Mouse (Mus musculus) small intestine, adult 2 months (tissue): ENCODE results near the gene Lpcat4. TPM values are rescaled to one million over a fixed set of nuclear protein-coding genes. Genes with fewer than 3 reads are reported as not detected.
A peak's percentile ranks its signal among the peaks of the same experiment; 100 is the strongest.

Experiments used
- H3K27ac ChIP-seq: fragments of 200-500 bp; 2 replicates; pipeline ENCODE4 v1.5.1; 2012; ENCODE audit warnings: low read depth, low read length, control low read depth, inconsistent platforms; ENCODE audit not compliant: insufficient read depth
- H3K27me3 ChIP-seq: fragments of 200-500 bp; 2 replicates; pipeline ENCODE4 v1.6.1; 2012; ENCODE audit warnings: mild to moderate bottlenecking, moderate library complexity, low read length, inconsistent platforms; ENCODE audit not compliant: control insufficient read depth, insufficient read depth
- H3K36me3 ChIP-seq: fragments of 200-500 bp; 2 replicates; pipeline ENCODE4 v1.6.1; 2012; ENCODE audit warnings: mild to moderate bottlenecking, low read length, control low read depth, inconsistent platforms; ENCODE audit not compliant: control insufficient read depth, insufficient read depth
- H3K4me1 ChIP-seq: fragments of 200-500 bp; 2 replicates; pipeline ENCODE4 v1.6.1; 2012; ENCODE audit warnings: low read length, inconsistent platforms, mixed read lengths; ENCODE audit not compliant: control insufficient read depth, insufficient read depth, insufficient read length
- H3K4me3 ChIP-seq: fragments of 200-500 bp; 2 replicates; pipeline ENCODE4 v1.5.1; 2012; ENCODE audit warnings: low read depth, mild to moderate bottlenecking, control low read depth, inconsistent platforms, low read length, moderate library complexity
- CTCF ChIP-seq: fragments of 200-500 bp; IDR thresholded peaks from 2 replicates; pipeline ENCODE4 v1.5.1; 2012; ENCODE audit warnings: low read depth, mild to moderate bottlenecking, control low read depth, inconsistent platforms, low read length, moderate library complexity, mixed read lengths; ENCODE audit not compliant: insufficient replicate concordance, insufficient read length; ENCODE audit errors: extremely low read depth
- POLR2A ChIP-seq: fragments of 200-500 bp; IDR thresholded peaks from 2 replicates; pipeline ENCODE4 v1.6.1; 2012; ENCODE audit warnings: low read depth, mild to moderate bottlenecking, control low read depth, inconsistent platforms, low read length, moderate library complexity
- WGBS: fragments of 180-500 bp; shearing (Covaris S2); methylation state at CpG from one replicate; pipeline ENCODE4 v1.1.7; 2018; 5-methylcytosine and 5-hydroxymethylcytosine counted together
- polyA plus RNA-seq: library from polyadenylated mRNA; depleted of rRNA; stranded (reverse); fragments of >200 nt; gene quantifications from 2 replicates; pipeline ENCODE4 v1.2.3, GENCODE M21; 2012

Gene Lpcat4
- polyA plus RNA-seq, 1 experiment: 38.7 TPM

DNA sequence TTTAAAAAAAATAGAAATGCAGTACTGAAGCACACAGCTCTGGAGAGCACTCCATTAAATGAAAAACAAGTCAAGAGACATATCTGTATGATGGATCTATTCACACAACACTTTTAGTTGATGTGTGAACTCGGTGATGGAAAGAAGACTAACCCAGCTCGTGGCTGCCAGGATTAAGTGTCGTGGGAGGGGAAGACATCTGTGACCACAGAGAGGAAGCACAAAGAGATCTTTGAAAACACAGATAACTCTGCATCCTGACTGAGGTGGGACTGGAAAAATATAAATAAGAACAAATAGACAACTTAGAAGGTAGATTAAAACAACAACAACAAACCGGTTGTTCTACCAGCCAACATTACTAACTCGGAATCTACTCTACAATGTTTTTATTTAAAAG lies 16.7 kb upstream of the Lpcat4 start:
- H3K4me3 ChIP-seq: no peak overlapping the region
- H3K36me3 ChIP-seq: no peaks in the 10 kb centered on the region
- no peak for TF ChIP-seq CTCF
- no peak for TF ChIP-seq POLR2A
- H3K27me3 ChIP-seq: no peaks in the 10 kb centered on the region
- no peak overlapping the region for H3K27ac ChIP-seq
- no peaks in the 10 kb centered on the region for H3K4me1 ChIP-seq
- WGBS: 72% methylated on average over 5 of the region's 5 CpGs

DNA sequence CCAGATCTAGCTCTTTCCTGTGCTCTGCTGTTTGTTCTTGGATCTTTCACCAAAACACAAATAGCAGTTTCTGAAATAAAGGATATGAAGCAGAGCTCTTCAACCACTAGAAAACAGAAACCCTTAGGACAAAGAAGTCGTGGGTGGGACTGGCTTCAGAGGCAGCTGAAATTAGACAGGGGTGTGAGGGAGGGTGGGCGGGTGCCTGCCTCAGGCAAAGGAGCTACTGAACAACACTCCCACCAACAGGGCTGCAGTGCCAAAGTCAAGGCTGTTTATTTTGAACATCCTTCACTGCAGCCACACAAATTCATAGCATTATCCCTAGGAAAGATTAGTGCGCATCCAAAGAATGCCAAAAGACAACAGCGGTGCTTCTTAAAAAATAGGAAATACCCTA lies 14.9 kb upstream of the Lpcat4 start:
- 64% methylated on average over 4 of the region's 4 CpGs for WGBS
- no peaks in the 10 kb centered on the region for H3K4me1 ChIP-seq
- no peaks in the 10 kb centered on the region for H3K36me3 ChIP-seq
- no peak for TF ChIP-seq POLR2A
- no peak for TF ChIP-seq CTCF
- no peak overlapping the region for H3K27ac ChIP-seq
- H3K27me3 ChIP-seq: no peaks in the 10 kb centered on the region
- no peak overlapping the region for H3K4me3 ChIP-seq

DNA sequence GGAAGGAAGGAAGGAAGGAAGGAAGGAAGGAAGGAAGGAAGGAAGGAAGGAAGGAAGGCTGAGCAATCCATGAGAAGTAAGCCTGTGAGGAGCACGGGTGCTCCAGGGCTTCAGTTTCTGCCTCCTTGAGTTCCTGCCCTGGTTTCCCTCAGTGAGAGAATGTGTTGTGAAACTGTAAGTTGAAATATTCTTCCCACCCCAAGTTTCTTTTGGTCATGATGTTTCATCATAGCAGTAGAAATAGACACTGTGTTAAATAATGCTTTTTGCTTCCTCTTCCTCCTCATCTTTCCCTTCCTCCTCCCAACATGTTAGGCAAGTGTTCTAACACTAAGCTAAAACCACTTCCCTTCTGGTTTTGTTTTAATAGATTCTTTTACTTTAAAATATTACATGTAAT lies 6.6 kb upstream of the Lpcat4 start:
- H3K4me1 ChIP-seq: no peaks in the 10 kb centered on the region
- no peak overlapping the region for H3K27ac ChIP-seq
- 65% methylated on average over 1 of the region's 1 CpGs for WGBS
- no peak overlapping the region for H3K4me3 ChIP-seq
- no peaks in the 10 kb centered on the region for H3K36me3 ChIP-seq
- no peak for TF ChIP-seq POLR2A
- TF ChIP-seq CTCF: no peak
- no peaks in the 10 kb centered on the region for H3K27me3 ChIP-seq

DNA sequence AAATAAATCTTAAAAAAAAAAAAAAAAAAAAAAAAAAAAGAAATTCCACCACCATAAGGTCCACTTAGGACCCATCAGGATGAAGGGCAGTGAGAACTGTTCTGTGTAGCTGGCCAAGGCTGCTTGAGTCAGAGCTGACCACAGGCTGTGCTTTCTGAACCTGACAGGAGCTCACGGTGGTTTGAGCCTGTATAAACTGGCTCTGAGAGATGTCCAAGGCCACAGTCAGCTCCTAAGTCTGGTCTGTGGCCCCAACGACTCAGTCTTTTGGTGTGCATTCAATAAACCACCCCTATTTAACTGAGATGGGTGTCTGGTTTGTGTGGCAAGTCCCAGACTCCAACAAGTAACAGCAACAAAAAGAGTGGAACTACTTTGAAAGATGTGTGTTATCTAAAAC lies 2.6 kb upstream of the Lpcat4 start:
- TF ChIP-seq POLR2A (no peak), CTCF (no peak)
- H3K36me3 ChIP-seq: no peaks in the 10 kb centered on the region
- no peak overlapping the region for H3K4me3 ChIP-seq
- no peak overlapping the region for H3K27ac ChIP-seq
- H3K27me3 ChIP-seq: no peaks in the 10 kb centered on the region
- peaks cover 6% of the 10 kb centered on the region for H3K4me1 ChIP-seq
- 68% methylated on average over 2 of the region's 2 CpGs for WGBS

DNA sequence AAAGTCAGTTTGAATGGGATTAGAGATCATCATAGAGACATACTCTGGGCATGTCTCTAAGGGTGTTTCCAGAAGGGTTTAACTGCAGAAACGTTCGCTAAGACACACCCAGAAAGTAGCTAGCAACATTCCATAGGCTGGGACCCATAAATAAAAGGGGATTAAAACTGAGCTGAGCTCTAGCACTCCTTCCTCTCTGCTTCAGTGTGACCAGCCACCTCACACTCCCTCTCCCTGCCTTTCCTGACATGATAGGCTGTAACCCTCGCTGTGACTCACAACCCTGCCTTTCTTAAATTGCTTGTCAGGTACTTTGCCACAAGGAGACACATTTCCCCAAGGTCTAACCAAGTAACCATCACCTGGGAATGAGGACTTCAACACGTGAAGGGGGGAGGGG lies 1.3 kb upstream of the Lpcat4 start:
- 8% methylated on average over 4 of the region's 4 CpGs for WGBS
- Histone ChIP-seq H3K4me3 (no peak overlapping the region), H3K27me3 (no peaks in the 10 kb centered on the region), H3K4me1 (peaks cover 8% of the 10 kb centered on the region), H3K27ac (no peak overlapping the region), H3K36me3 (no peaks in the 10 kb centered on the region)
- no peak for TF ChIP-seq CTCF
- no peak for TF ChIP-seq POLR2A

DNA sequence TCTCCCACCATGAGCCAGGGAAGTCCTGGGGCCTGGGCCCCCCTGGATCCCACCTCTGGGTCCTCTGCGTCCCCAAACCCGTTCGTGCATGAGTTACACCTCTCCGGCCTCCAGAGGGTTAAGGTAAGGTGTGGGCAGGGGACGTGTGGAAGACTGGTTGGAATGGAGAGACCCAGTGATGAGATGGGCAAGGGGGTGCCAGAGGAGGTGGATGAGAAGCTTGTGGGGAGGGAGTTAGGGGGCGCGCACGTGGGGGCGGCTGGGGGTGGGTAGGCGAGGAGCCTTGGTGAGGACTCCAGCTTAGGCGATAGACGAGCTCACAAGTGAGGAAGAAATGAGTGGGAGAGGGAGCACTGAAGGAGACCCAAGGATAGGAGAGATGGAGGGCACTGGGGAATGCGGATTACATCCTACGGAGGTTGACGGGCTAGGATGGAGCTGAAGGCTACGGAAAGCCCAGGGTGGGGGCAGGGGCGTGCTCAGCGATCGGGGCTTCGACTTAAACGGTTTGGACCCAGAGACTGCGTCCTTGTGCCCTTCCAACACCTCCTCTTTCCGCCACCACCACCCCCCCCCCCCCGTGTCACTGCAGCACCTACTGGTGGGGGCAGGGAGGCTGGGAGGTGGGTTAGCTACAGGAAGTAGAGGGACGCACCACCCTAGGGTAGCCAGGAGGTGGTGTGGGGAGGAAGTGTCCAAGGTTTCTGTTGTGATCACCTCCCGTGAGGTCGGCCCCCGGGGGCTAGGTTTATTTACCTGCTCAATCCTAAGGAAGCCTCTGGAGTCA lies 860 bp downstream of the Lpcat4 start:
- Histone ChIP-seq H3K4me3 (peak overlapping the region; percentile 97), H3K27ac (no peak overlapping the region), H3K27me3 (no peaks in the 10 kb centered on the region), H3K36me3 (peaks cover 1% of the 10 kb centered on the region; the same call in 1 of the 2 replicates), H3K4me1 (peaks cover 12% of the 10 kb centered on the region)
- TF ChIP-seq POLR2A (no peak; the same call in 1 of the 2 replicates), CTCF (no peak)
- 1% methylated on average over 28 of the region's 28 CpGs for WGBS

DNA sequence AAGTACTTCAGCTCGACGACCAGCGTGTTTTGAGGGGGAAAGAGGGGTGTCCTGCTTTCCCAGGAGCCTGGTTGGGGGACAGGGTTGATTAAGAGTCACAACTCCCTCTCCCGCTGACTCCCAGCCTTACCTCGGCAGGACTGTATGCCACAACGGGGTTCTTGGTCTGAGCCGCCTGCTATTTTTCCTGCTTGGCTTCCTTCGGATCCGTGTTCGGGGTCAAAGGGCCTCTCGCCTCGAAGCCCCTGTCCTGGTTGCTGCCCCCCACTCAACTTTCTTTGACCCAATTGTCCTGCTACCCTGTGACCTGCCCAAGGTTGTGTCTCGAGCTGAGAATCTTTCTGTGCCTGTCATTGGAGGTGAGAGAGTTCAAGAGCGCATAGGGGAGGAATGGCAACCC lies 2.5 kb downstream of the Lpcat4 start:
- 86% methylated on average over 14 of the region's 14 CpGs for WGBS
- Histone ChIP-seq H3K36me3 (peaks cover 1% of the 10 kb centered on the region; the same call in 1 of the 2 replicates), H3K27me3 (no peaks in the 10 kb centered on the region), H3K4me1 (peaks cover 12% of the 10 kb centered on the region), H3K27ac (no peak overlapping the region), H3K4me3 (no peak overlapping the region)
- no peak for TF ChIP-seq POLR2A
- TF ChIP-seq CTCF: no peak
